Mouse (Mus musculus) olfactory bulb, adult 2 months (tissue): ENCODE measurements around the gene Uqcrq.

Source experiments
- CTCF ChIP-seq: fragments of 200-500 bp; IDR thresholded peaks from 2 replicates; pipeline ENCODE4 v1.5.1; 2012; ENCODE audit warnings: low read depth, mild to moderate bottlenecking, low read length, moderate library complexity; ENCODE audit not compliant: insufficient read depth
- POLR2A ChIP-seq: fragments of 200-500 bp; IDR thresholded peaks from 2 replicates; pipeline ENCODE4 v1.6.1; 2012; ENCODE audit warnings: mild to moderate bottlenecking, low read depth, low read length, moderate library complexity; ENCODE audit not compliant: insufficient read depth

DNA sequence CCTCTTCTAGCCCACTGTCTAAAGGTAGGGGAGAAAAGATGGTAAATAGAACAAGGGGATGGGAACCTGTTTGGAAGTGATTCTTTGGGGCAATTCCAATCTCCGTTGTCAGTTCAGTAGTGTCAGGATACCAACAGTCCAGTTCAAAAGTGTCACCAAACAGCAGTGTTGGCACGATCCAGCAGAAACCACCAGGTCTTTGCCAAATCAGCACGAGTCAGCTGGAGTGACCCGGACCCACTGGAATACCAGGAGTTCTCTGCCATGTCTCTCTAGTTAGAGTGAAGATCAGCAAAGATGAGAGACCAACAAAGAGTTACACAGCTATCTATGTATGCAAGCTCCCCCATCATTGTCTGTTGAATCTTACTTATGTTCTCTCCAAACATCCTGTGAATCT is 16.8 kb downstream of the Uqcrq start:
- TF ChIP-seq POLR2A (no peak), CTCF (no peak)
